Mouse (Mus musculus) spleen, postnatal 14 days (tissue): ENCODE results near the gene Tfpi2.

Source experiments
- DNase-seq, 2 experiments: peaks; one replicate each; pipeline ENCODE4 v3.0.0; 2021 to 2022; ENCODE audit warnings: low spot score in 2 of 2

Tfpi2 gene

DNA sequence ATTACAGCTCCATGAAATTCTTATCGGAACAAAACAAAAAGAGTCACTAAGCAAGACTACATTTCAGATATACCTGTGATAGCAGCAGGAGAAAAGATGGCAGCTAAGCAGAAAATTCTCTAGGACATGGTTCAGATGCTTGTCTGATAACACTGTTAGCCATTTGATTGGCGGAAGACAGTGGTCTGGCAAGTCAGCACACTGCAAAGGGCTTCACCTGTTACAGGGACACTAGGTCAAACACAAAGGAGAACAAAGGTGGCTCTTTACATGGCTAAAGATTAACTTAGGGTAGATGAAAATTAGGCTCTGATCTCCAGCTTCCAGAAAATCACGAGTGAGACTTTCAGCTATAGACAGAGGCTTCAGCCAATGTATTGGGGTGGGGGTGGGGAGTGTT lies at the start of gene Tfpi2:
Gene Tfpi2, minus strand, starts transcription at position 170 of the 400 bp plus-strand sequence.
- no peak for DNase-seq

DNA sequence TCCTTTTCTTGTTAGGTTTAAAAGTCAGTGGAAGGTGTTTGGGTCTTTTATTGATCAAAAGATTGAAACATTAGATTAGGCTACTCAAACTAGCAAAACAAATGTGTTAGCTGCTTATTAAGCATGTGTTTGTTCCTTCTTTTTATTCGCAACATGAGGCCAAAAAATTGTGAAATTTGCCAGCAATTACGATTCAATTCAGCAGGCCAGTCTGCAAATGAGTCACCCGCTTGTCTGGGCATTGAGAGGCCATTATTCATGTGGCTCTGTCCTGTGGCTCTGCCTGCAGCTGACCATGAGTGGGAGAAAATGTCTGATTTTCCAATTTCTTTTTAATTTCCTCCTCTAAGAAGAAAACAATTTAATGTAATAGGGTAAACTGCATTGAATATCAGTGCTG lies 42.2 kb upstream of the Tfpi2 start:
- DNase-seq: no peak

DNA sequence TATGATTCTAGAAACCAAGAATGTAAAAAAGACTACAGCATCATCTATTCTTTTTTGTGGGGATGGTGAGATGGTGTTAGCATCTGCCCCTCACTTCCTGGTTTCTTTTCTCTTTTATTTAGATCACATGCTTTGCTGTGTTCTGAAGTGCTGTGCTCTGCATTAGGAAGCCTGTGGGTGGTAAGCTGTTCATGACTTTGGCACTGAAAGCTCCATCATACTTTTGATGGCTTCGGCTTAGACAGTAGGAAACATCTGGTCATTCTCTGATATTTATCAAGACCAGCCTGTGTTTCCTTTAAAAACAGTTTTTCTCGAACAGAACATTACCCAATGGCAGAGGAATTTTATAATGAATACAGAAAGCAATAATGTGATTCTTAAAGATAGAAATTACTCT lies 37.6 kb upstream of the Tfpi2 start:
- DNase-seq: no peak

DNA sequence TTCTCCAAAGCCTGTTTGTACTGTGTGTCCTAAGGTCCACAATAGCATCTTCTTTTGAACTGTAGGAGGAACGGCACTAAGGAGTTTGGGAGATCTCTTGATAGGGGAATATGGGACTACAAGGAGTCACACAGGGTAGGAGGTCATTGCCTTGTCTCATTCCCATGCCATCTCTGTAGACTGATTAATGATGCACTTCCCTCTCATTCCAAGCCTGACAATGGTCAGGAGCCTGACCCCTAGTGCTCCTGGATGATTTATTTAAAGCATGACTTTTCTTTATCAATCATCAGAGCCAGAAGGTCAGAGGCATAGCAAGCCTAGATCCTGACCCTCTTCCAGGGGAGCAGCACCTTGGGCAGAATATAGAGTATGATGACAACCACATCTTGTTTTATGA lies 33.9 kb upstream of the Tfpi2 start:
- no peak for DNase-seq

DNA sequence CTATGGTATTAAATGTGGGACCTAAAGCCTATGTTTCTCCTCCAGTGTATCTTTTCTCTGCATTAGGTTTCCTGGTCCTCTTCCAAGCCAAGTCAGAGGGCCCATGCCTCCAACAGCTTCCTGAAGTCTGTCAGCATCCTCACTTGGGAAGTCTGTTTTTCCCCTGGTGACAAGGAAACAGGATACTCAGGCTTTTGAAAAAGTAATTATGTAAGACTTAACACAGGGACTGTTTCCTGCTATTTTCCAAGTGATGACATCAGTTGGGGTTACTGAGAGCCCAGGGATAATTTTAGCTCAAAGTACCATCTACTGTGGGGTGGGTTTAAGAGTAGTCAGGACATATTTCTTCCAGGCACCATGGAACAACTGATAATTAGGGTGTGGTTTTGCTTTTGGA lies 20.8 kb upstream of the Tfpi2 start:
- DNase-seq: no peak

DNA sequence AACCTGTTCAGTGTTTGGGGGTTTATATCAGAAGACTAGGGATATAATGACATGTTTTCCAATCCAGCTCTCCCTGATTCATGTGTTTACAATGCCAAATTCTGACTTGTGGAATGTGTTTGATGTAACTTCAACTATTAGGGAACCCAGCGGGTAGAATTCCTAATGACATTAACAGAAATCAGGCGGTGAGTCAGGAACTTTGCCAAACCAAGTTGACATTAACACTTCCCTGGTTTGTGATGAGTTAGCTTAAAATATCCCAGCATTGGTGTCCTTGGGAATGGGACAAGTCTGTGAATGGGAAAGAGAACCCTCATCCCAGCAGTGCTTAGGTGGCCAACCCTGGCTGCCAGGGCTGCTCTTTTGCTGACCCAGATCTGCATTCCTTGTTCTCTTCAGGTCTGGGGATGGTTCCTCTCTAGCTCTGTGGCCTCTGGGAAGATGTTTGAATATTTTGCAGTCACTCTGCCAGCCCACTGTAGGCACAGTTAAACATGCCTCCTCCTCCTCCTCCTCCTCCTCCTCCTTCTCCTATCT lies 19.9 kb upstream of the Tfpi2 start:
- no peak for DNase-seq

DNA sequence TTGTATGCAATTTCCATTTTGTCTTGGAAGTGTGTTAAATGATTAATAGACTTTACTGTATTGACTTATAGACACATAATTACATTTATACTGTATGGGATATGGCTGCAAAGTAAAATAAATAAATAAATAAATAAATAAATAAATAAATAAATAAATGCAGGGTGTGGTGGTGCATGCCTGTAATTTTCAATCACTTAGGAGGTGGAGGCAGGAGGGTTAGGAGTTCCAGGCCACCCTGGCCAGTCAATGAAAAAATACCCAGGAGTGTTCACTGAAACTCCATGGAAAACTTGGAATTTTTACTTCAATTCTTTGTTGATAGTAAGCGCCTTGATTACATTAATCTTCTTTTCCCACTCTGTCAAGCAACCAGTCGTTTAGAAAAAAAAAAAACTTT lies 16.1 kb upstream of the Tfpi2 start:
- no peak for DNase-seq

DNA sequence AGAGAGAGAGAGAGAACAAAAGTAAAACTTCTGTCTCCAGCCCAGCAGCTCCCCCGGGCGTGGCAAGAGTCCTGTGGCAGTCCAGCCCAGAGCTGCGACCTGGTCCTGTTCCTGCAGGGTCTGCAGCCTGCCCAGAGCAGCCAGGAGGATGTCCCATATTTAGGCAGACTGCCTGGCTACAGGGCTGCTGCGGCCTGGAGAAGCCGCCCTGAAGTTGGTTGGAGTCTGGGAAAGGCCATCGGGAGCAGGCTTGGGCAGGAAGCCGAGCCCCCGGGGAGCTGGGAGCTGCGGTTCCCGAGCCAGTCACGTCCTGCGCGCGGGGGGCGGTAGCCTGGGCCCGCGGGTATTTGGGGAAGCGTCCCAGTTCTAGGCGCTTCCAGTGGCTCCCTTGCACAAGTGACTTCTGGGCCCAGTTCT lies 15.2 kb upstream of the Tfpi2 start, which contains the start of gene Gng11:
Gene Gng11, plus strand, starts transcription at position 15 of the 417 bp plus-strand sequence.
- peak in 1 of 2 experiments; percentile 1 for DNase-seq

DNA sequence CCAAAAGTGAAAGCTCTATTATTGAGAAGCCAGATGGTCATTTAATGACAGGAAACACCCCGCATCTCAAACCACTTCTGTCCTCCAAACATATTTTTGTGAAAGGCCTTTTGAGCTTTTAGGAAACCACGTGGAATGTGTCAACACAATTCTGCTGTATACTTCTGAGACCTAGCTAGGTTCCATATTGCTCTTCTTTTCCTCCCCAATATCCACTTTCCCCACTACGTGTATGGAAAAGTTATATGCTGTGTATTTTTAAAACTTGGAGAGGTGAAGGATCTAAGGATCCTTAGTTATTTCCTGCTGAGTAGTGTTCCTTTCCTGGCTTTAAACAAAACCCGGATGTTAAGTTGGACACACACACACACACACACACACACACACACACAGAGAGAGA lies 14.7 kb upstream of the Tfpi2 start:
- no peak for DNase-seq

DNA sequence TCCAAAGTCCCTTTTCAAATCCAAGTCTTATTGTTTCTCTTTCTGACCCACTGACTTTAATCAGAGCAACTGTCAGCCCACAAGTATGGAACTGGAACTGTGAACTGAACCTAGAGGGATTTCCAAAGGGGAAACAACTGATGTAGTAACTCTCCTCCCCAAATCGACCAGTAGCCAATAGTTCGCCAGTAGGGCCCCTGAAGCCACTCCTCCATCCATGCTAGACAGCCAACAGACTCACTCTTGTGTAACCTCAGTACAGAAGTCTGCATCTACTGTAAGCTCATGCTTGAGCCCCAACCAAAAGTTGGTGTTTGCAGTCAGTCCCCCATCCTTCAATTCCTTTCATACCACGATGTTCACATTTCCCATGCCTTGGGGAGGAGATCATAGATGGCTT lies 12.0 kb upstream of the Tfpi2 start:
- DNase-seq: no peak

DNA sequence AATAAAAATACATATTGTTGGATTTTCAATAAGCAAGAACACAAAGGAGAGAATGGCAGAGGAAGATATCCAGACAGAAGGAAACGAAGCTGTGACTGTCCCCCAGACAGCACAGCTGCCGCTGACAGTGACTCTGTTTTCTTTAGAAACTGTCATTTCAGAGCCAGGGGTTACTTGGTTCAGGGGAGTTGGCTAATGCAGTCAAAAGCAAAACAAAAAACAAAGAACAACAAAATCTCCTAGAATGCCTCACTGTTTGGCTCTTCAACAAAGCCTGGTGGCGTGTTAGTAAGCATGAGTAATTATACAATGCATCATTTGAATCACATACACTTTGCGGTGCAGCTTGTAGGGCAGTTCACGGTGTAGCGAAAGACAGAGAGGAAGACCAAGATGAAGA lies 10.6 kb upstream of the Tfpi2 start:
- DNase-seq: no peak

DNA sequence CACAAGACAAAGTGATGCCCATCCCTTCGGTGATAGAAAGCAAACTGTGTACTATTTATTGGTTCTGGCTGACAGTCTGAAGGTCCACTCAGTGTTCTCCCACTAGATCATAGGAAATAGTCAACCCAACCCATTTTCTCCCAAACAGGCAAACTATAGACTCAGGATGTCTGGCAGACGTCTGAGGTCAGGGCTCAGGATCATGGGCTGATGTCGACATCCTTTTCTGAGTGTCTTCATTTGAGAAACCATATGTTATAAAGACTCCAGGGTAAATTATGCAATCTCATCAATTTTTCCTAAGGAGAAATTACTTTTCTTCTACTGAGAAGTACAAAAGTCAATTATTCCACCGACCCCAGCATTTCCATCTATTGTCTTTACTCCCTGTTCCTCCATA lies 9.4 kb upstream of the Tfpi2 start:
- DNase-seq: no peak

DNA sequence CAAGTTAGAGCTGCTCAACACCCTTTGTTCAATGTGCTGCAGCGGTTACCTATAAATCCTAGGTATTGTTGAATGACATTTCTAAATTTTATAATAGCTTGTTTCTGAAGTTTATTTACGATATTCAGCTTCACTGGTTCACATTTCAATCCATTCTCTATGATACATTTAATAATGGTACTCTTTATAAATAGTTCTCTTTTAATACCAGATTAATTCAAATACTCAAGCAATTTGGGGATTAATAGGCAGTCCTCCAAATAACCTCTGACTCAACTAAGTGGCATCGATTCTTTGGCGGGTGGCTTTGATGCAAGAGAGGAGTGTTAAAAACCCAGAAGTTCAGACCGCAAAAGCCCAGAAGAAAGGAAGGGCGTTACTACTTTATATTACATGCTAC lies 4.8 kb upstream of the Tfpi2 start, which contains the start of gene Gngt1:
Gene Gngt1, plus strand, starts transcription at position 301 of the 400 bp plus-strand sequence.
- no peak for DNase-seq

DNA sequence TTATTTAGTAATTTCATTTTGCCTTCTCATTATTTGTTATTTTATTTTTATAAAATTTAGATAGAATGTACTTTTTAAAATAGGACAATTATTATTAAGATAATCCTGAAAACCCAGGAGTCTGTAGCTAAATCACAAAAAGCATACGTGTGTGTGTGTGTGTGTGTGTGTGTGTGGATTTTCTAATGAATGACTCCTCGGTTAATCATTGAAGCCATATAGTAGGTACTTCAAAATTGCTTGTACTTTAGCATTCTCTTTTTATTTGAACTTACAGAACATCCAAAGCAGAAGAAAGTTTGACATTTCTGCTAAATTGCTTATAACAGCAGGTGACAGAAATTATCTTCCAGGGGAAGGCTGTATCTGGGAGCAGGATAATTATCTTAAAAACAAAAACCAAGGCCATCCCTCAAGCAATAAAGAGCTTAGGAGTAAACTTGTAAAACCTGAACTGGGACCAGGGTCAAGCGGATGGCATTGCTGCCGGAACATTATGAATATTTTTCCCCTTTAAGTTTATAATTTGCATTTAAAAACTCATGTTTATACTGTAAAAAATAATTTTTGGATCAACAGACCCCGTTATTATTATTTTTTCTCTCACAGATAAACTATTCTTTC lies 5.9 kb downstream of the Tfpi2 start:
- no peak for DNase-seq

DNA sequence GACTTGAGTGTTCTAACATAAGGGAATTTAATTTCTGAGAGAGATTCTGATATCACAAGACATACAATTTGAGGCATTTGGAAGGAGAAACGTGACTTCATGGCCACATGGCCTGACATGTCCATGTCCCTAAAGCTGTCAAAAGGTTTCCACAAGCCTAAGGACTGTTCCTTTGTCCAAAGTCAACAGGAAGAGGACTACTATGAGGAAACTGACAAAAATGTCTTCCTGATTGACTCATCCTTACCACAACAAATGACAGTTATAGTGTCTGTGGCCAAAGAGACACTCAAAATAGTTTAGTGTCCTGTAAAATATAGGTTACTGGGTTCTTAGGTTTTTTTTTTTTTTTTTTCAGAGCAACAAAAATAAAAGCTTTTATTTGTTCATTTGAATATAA lies 15.0 kb downstream of the Tfpi2 start:
- DNase-seq: no peak

DNA sequence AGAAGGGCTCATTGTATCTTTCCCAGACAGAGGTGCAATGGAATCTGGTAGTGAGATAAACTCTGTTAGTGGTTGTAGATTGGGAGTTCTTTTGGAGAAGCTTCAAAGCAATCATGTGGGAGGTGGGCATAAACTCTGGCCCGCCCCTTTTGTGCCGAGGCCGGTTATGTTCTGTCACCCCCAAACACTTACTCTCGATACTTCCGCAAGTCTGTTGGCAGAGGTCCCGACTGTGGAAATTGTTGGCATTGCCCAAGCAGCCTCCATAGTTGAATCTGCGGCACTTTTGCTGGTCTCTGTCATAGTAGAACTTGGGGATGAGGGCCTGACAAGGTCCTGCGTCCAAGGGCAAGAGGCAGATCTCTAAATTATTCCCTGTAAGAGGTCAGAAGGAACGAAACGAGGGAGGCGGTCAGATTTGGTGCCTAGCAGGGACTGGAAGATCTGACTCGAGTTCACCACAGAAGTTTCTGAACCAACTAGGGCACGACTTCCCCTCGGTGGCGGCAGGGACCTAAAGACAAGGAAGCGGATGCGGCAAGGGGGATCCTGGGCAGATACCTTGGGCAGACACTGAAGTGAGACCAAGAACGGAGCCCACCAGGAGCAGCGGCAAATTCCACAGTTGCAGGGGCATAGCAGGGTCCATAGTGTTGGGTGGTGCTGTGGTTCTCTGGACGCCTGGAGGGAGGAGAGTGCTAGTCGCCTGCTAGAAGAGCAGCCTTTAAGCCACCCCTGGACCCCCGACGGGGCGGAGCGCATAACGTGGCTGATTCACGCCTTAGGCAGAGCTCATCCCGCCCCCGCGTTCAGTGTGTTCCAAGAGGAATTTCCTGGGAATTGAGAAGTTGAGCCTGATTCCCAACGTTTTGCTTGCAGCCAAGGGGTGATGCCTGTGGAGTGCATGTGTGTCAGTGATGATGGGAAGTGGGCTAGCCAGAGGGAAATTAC lies 20.8 kb downstream of the Tfpi2 start:
- DNase-seq: no peak

DNA sequence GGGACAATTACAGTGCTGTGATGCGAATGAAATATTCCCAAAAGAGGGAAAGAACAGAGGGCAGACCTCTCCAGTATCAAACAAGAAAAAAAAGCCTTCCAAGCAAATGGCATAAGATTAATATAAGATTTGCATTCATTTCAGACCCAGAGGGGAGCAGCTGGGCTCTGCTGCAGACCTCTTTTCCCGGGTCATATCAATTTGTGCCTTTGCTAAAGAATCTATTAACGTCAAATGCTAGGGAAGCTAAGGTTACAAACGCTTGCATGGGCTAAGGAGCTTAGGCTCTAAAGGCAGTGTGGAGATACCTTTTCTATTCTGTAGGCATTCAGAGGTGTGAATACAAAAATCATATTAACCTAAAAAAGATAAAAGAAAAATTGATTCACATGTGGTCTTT lies 33.8 kb downstream of the Tfpi2 start:
- DNase-seq: no peak

DNA sequence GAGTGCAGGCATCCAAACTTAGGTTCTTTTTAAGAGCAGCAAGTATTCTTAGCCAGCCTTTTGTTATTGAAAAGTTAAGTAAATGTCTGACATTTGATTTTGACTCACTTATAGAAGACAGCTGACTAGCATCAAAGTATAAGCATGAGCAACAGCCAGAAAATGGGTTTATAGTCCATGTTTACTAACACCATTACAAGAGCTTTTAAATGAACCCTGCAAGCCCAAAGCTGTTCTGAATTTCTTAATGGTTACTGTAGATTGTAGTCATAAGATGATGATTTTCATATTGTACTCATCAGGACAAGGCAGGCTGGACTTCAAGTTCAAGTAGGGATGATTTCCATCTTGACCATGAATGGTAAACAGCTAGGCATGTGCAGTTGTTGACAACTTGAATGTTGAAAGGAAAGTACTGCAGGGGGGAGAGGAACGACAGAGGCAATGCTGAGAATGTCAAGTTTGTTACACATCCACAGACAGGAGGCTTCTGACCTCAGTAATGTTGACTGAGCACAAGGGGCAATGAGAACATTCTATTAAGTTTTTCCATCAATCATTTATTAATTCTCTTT lies 52.5 kb downstream of the Tfpi2 start:
- no peak for DNase-seq

DNA sequence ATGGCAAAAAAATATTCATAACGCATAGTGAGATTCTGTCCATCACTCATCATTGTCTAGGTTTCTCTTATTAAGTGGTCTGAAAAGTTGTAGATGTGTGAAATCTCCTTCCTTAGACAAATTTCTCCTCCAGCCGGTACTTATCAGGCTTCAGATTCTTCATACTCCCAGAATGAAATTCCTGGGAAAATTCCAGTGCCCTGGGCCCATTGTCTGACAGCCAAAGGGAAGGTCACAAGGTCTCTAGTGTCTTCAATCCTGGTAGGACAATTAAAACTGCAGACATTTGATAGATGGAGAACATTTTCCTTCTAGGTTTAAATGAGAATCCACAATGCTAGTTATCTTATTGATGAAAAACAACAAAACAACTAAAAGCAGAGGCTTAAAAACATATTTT lies 53.1 kb downstream of the Tfpi2 start:
- no peak for DNase-seq

DNA sequence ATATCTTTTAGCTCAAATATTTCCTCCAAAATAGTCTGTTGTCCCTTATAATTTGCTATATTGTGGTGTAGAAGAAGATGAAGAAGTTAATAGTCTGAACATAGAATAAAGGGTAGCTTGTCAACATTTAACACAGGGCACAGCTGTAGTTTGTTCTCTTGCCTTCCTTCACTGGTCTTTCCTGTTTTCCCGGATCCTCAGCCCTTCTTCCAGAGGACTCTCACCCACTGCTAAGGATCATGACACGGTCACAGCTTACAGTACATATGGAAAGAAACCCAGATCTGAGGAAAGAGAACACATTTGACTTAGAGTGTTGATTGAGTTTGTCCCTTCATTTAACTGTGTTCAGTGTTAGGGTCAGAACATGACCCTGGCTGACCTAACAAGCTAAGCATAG lies 53.7 kb downstream of the Tfpi2 start:
- DNase-seq: no peak

DNA sequence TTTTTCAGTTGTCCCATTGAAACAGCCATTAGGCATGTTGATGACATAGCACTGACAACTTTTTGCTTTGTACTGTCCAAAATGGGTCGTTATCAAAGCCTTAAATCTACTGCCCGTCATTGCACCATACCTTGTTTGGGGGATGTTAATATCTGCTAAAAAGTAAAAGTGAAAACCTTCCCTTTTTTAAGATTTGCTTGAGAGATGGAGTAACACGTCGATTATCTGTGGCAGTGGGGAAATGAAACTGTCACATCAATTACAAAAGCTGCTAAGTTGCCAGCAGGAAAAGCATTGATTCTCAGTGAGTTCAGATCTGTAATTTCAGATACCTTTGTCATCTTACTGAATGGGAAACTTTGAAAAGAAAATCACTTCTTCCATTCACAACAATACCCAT lies 62.6 kb downstream of the Tfpi2 start:
- DNase-seq: no peak

DNA sequence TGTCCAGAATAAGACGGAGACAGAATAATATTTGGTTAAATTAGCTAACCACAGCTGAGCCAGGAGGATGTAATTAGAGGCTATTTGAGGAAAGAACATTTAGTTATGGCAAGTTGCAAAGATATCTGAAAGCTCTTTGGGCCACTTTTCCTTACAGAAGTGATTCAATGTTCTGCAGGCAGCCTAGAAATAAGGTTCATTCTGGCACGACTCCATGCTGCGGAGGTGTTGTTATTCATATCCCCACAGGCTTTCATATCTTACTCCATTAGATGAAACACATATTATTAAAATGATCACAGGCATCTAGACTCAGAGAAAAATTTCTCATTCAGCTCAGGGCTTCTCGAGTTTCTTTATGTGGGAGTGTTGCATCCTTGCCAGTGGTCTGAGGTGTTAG lies 65.8 kb downstream of the Tfpi2 start:
- no peak for DNase-seq

DNA sequence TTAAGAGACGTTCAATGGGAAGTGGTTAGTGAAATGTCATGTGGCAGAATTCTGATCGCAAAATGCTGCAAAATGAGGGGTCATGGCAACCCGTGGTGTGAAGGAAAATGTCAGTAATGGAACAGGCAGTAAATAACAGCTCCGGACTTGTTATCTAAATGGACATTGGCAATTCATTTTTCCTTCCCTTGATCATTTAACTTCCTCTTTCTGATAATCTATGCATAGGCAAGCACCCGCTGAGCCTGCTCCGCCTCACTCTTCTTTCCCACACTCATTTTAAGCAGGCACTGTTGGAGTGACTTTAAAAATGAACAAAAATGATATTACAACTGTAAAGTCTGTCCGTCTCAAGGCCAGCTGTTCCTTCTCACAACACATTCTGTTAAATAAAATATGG lies 72.7 kb downstream of the Tfpi2 start:
- no peak for DNase-seq
